In genomic region chr6:133904501-133904900, GRCm38 (mm10) we compare ENCODE assay signal across 8 mouse cellular contexts. TPM values are rescaled to one million over a fixed set of nuclear protein-coding genes. Genes with fewer than 3 reads are reported as not detected.
DNase-seq lines count a peak whose midpoint lies in the region; TF ChIP-seq lines count a peak whose summit lies in the region.

No protein-coding gene starts in this region.

- no peak overlapping the region for H3K4me3 ChIP-seq in left cerebral cortex, adult 2 months

- no peak overlapping the region for H3K27ac ChIP-seq in left cerebral cortex, adult 2 months

- DNase-seq in cerebellum, postnatal 10 days = peak; percentile 12 to 60
- no peak for DNase-seq in cerebellum, adult 11-12 months
- DNase-seq in left cerebral cortex, adult 2 months (ENCODE audit: extremely low spot score in 1 of 2, low spot score in 2 of 2) = no peak
- no peak for DNase-seq in left cerebral cortex, postnatal 36 days (ENCODE audit: low spot score in 2 of 2)
- peak; percentile 19 for DNase-seq in MN1 (ENCODE audit: low spot score)
- peak; percentile 67 for DNase-seq in induced T-regulatory cell, adult 2 months (ENCODE audit: low read depth)
- DNase-seq in ovary, postnatal 10 days (ENCODE audit: low spot score) = no peak
- DNase-seq in gastrocnemius, adult 8-10 months (ENCODE audit: low spot score in 2 of 2) = no peak

- intact Hi-C loops in left cerebral cortex, adult 2 months (cut with DNase I) = loop anchor here (1.0 to 2.0 kb wide), 2 partner anchors 56 to 485 kb away; no protein-coding TSS in a partner anchor
- intact Hi-C loops in left cerebral cortex, postnatal 36 days (cut with DNase I) = loop anchor here (5.0 kb wide), 2 partner anchors 483 to 498 kb away; no protein-coding TSS in a partner anchor

- TF ChIP-seq CTCF in left cerebral cortex, adult 2 months (IDR thresholded peaks at IDR 0.05) = peak; percentile 67

RNA-seq across cellular contexts. Expression of gene Kap, which starts 50.9 kb away (rescaled TPM):
- not detected for total RNA-seq in left cerebral cortex, adult 2 months (2021)
- total RNA-seq in left cerebral cortex, postnatal 36 days (2021) = not detected
- total RNA-seq in gastrocnemius, adult 8-10 months (2022) = not detected

Comparison
In these comparisons a context has a peak if more than half of its experiments do, and no peak if none do; other contexts are left out.
1. DNase-seq: peak in cerebellum, postnatal 10 days (2 of 2), MN1 (single experiment) and induced T-regulatory cell, adult 2 months (single experiment); none in cerebellum, adult 11-12 months (single experiment), left cerebral cortex, adult 2 months (0 of 2), left cerebral cortex, postnatal 36 days (0 of 2), ovary, postnatal 10 days (single experiment) and gastrocnemius, adult 8-10 months (0 of 2).